Mouse (Mus musculus): ENCODE data around the gene Chmp5. TPM values are rescaled to one million over a fixed set of nuclear protein-coding genes. Genes with fewer than 3 reads are reported as not detected.

The Chmp5 gene
- total RNA-seq, 2 experiments from 2014 or later: 52.0 to 87.2 TPM

DNA sequence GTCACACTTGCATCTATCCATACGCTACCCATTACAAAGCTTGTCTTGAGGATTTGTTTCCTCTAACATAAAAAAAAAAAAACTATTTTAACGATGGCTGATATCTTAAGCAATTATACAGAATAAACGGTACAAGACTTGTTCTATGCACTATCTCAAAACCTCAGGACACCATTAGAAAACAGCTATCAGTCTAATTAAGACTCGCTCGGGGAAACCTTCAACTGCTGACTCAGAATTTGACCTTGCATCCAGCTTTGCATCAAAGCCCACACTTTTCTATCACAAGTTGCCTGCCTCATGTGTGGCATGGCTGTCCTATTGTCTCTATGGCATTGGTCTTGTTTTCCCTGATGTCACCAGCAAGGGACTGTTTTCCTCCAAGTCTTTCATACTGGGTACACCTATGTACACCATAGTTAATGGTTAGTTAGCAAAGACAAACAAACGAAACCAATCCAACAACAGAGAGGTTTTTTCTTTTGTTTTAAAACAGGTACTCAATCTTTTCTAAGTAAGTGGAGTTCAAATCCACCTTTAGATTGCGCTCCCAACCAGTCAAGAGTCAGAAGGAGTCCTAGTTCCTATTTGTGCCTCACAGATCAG is 1.6 kb upstream of the Chmp5 start:
- no peak for ATAC-seq (replicated peaks; ENCODE audit: poor library complexity)

DNA sequence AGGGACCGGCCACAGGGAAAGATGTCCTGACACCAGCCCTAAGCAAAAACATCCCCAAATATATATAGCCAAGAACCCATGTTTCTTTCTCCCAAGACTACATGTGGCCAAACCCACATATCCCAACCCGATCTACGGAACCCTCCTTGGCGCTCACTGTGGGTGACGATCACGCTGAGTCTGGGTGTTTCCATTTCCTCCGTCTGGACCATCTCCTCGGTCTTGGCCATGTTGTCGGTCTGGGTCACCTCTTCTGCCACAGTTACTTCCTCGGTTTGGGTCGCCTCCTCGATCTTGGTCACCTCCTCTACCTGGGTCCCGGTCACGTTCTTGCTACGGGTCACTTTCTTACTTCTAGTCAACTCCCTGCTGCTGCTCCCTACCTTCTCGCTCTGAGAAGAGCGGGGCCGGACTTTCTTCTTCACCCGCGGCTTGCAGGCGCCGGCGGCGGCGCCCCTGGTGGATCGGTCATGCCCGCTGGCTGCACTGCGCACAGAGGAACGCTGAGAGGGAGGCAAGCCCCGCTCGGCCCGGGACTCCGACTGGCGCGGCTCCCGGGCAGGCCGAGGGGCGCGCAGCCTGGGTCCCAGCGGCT is 545 bp upstream of the Chmp5 start:
- peak; percentile 15 for ATAC-seq (replicated peaks; ENCODE audit: poor library complexity)

GRCm38 (mm10) chr4:40953521-40953920 is 5.3 kb downstream of the Chmp5 start:
- ATAC-seq (replicated peaks; ENCODE audit: poor library complexity): peak; percentile 88

GRCm38 (mm10) chr4:40955942-40956341 is 7.7 kb downstream of the Chmp5 start:
- ATAC-seq (replicated peaks; ENCODE audit: poor library complexity): peak; percentile 70

GRCm38 (mm10) chr4:40963536-40963935 is 15.3 kb downstream of the Chmp5 start:
- ATAC-seq (replicated peaks; ENCODE audit: poor library complexity): no peak

GRCm38 (mm10) chr4:40969161-40969560 is 21.0 kb downstream of the Chmp5 start:
- ATAC-seq (replicated peaks; ENCODE audit: poor library complexity): no peak

GRCm38 (mm10) chr4:40969781-40970591 is 21.8 kb downstream of the Chmp5 start:
- no peak for ATAC-seq (replicated peaks; ENCODE audit: poor library complexity)

GRCm38 (mm10) chr4:40970592-40970841 is 22.3 kb downstream of the Chmp5 start:
- ATAC-seq (replicated peaks; ENCODE audit: poor library complexity): no peak

DNA sequence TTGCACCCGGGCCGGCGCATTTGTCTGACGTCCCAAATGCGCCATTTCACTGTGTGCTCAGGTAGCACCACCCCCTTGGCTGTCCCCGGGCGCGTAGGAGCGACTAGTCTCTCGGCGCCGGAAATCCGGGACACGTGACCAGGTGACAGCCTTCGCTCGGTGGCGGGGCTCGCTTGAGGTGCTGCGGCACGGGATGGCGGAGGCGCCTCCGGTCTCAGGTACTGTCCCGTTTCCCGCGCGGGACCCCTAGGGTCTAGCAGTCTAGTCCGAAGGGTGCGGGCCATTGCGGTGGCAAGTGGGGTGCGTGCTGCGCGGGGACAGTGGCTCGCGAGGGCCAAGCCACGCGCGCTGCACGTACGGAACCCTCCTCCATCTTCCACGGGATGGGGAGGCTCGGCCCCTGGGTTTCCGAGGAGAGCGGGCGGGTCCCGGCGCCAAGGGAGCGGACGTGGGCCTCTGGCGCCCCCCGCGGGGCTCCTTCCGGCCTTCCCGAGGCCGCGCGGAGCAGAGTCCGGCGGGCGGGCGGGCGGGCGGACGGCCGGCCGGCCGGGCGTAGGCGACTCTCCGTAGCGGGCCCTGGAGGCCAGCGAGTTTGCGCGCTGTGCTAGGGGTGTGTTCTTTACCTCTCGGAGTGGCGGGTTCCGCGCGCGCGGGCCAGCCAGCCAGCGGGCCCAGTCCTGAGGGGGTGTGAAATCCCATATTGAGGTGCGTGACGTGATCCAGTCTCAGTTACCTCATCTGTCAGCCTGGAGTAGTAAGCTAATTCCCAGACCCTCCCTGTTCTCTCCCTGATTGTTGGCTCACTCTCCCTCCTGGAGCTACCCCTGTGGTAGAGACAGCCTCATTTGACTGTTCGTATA is 22.9 kb downstream of the Chmp5 start, which contains the start of gene Nfx1:
Gene Nfx1, plus strand, starts transcription at position 65 of the 860 bp plus-strand sequence.
- ATAC-seq (replicated peaks; ENCODE audit: poor library complexity): peak; percentile 90

GRCm38 (mm10) chr4:40971744-40972143 is 23.5 kb downstream of the Chmp5 start:
- ATAC-seq (replicated peaks; ENCODE audit: poor library complexity): peak; percentile 69

- ATAC-seq (replicated peaks; ENCODE audit: poor library complexity): no peak
Measured at GRCm38 (mm10) chr4:40974011-40974410, 25.8 kb downstream of the Chmp5 start.

GRCm38 (mm10) chr4:40975678-40976077 is 27.5 kb downstream of the Chmp5 start:
- no peak for ATAC-seq (replicated peaks; ENCODE audit: poor library complexity)

DNA sequence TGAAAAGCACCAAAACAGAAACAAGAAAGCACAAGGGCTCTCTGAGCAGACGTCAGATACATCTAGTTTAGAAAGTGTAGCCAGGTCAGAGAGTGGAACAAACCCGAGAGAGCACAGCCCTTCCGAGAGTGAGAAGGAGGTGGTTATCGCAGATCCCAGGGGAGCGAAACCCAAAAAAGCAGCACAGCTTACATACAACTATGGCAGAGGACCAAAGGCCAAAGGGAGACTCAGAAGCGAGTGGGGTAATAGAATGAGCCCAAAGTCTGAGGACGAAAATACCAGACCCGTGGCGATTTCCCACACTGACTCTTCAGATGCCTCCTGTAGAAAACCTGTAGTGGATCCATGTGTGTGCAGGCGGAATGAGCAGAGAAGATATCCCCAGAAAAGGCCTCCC is 28.4 kb downstream of the Chmp5 start:
- ATAC-seq (replicated peaks; ENCODE audit: poor library complexity): no peak

GRCm38 (mm10) chr4:40979430-40979829 is 31.2 kb downstream of the Chmp5 start:
- ATAC-seq (replicated peaks; ENCODE audit: poor library complexity): no peak

DNA sequence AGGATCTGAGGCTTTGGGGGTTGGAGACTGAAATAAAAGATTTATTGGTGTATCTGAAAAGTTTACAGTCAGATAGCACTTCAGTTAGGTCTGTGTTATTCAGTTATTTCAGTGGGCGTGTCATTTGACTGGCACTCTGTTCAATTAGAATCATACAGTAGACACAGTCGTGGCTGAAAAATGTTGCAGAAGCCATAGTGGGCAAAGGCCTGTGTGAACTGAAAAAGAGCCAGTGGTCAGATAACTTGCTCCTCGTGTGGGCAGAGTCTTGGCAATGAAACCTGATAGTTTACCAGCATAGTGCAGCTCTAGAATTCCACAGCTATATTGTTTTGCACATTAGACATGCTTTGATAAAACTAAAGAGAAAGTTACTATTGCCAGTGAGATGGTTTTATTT is 34.3 kb downstream of the Chmp5 start:
- no peak for ATAC-seq (replicated peaks; ENCODE audit: poor library complexity)

- ATAC-seq (replicated peaks; ENCODE audit: poor library complexity): no peak
Measured at GRCm38 (mm10) chr4:40983686-40984085, 35.5 kb downstream of the Chmp5 start.

DNA sequence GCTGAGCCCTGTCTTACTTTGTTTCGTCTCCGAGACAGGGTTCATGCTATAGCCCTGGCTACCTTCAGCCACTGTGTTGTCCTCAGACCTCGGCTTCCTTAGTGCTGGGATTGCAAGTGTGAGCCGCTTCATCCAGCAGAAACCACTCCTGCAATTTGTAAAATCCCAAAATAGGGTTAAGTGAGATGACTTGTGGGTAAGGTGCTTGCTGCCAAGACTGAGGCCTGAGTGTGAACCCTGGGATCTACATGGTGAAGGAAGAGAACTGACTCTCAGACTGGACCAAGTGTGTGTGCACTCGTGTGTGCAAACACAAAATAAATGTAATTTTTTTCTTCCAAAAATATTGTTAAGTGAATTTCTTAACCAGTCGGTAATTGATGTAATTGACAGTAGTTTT is 41.4 kb downstream of the Chmp5 start:
- no peak for ATAC-seq (replicated peaks; ENCODE audit: poor library complexity)

DNA sequence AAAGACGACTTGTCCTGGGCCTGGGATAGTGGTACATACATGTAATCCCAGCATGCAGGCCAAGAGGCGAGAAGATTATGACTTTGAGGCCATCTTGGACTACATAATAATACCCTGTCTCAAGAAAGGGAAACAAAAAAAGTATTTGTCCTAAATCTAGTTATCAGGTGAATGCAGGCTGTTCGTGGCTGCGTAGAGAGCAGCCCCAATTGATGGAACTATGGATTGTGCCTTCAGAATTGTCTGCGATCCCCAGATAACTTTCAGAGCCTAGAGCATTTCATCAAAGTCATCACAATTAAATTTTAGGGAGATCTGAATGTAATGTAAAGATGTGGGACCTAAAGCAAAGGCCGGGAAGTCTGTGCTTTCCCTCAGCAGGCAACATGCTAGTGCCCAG is 48.1 kb downstream of the Chmp5 start:
- peak; percentile 41 for ATAC-seq (replicated peaks; ENCODE audit: poor library complexity)

GRCm38 (mm10) chr4:40997916-40998315 is 49.7 kb downstream of the Chmp5 start:
- ATAC-seq (replicated peaks; ENCODE audit: poor library complexity): peak; percentile 39; the same call in 1 of the 2 replicates

DNA sequence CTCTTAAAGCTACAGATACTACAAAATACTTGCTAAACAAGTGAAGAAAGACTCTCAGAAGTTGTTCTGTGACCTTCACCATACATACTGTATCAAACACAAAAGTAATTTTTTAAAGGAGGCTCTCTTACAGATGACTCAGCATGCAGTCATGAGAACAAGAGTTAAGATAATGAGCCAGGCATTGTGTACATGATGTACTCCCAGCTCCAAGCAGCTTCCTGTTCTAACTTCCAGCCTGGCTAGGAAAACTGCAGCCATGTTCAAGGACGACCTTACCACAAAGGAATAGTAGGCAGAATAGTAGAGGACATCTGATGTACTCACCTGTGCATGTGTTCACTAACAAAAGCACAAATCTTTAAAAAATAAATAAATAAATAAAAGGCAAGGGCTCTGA is 52.1 kb downstream of the Chmp5 start:
- no peak for ATAC-seq (replicated peaks; ENCODE audit: poor library complexity)
